Mouse (Mus musculus) liver, embryonic 14.5 days (tissue): Measurements from ENCODE around the gene Atp2a3.

ENCODE experiments used
- CTCF ChIP-seq: IDR thresholded peaks from 2 replicates; pipeline ENCODE4 v1.5.1; 2016; ENCODE audit warnings: antibody characterized with exemption, low read depth, control low read depth
- EP300 ChIP-seq: IDR thresholded peaks from 2 replicates; pipeline ENCODE4 v1.6.1; 2016; ENCODE audit warnings: antibody characterized with exemption, low read depth

- TF ChIP-seq CTCF (no peak), EP300 (no peak)
These were observed 26.3 kb downstream of the Atp2a3 start for GRCm38 (mm10) chr11:72987234-72987633.
